Comparison of ENCODE assay signal across 23 mouse cellular contexts in the genomic region with DNA sequence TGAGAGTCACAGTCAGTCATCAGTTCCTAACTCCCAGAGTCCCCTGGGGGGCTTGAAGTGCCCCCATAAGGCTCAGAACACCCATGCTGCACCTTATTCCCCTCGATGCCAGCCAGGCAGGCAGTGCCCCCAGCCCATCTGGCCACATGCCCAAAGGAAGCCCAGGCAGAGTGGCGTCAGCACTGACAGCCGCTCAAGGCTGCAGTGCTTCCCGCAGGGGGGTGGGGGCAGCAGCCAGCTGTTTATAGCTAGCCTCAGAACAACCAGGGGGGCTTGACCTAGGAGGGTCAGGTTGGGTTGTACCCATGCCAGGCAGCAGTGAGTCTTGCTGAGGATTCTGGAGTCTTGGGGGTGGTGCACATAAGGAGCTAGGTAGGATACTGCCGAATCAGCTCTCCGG. TPM values are rescaled to one million over a fixed set of nuclear protein-coding genes. Genes with fewer than 3 reads are reported as not detected.
DNase-seq lines count a peak whose midpoint lies in the region; ATAC-seq lines count a peak whose summit lies in the region.
"Had no signal": no experiment of that assay in that cellular context is flagged by ENCODE, and none has a peak within 500 bp of the region (broad histone marks: within the 10 kb centered on the region; RNA-seq: fewer than 3 reads in every experiment).

No protein-coding gene starts in this region.

- no peaks in the 10 kb centered on the region for H3K9me3 ChIP-seq in hindbrain, embryonic 14.5 days (ENCODE audit: control insufficient read depth, low read length)
- H3K9me3 ChIP-seq: embryonic facial prominence, embryonic 13.5 days; forebrain, embryonic 15.5 days; hindbrain, embryonic 15.5 days; liver, embryonic 12.5 days had no signal

- ATAC-seq in hindbrain, embryonic 14.5 days (ENCODE audit: low FRiP score), result no peak
- ATAC-seq: forebrain, embryonic 15.5 days; intestine, embryonic 16.5 days; liver, embryonic 12.5 days had no signal

- H3K36me3 ChIP-seq in hindbrain, embryonic 14.5 days (replicated peaks; ENCODE audit: control insufficient read depth, insufficient read depth), result no peaks in the 10 kb centered on the region
- H3K36me3 ChIP-seq: embryonic facial prominence, embryonic 13.5 days; forebrain, embryonic 15.5 days; hindbrain, embryonic 15.5 days; liver, embryonic 12.5 days had no signal

- WGBS in hindbrain, embryonic 14.5 days, result 33% methylated on average over 6 of the region's 6 CpGs

- peaks cover 58% of the 10 kb centered on the region for H3K27me3 ChIP-seq in hindbrain, embryonic 14.5 days (ENCODE audit: control insufficient read depth, insufficient read depth, low read length)

- H3K4me1 ChIP-seq in hindbrain, embryonic 14.5 days (replicated peaks; ENCODE audit: control insufficient read depth, insufficient read depth, low read length), result no peaks in the 10 kb centered on the region; the same call in 1 of the 2 replicates

- H3K4me2 ChIP-seq in hindbrain, embryonic 14.5 days (replicated peaks), result no peak overlapping the region
- H3K4me2 ChIP-seq: embryonic facial prominence, embryonic 13.5 days; forebrain, embryonic 15.5 days; heart, embryonic 11.5 days; hindbrain, embryonic 15.5 days; liver, embryonic 12.5 days had no signal

- no peak overlapping the region for H3K27ac ChIP-seq in hindbrain, embryonic 14.5 days
- H3K27ac ChIP-seq: embryonic facial prominence, embryonic 13.5 days; forebrain, embryonic 15.5 days; hindbrain, embryonic 15.5 days; kidney, postnatal 0 days; layer of hippocampus, adult 2 months; liver, embryonic 12.5 days had no signal

- DNase-seq in kidney, postnatal 10 days, result peak; percentile 47
- DNase-seq in kidney, adult 8-10 months, result no peak
- peak; percentile 38 to 55 for DNase-seq in lung, postnatal 4 days
- DNase-seq in lung, postnatal 36 days, result no peak
- DNase-seq in adrenal gland, adult (ENCODE audit: inconsistent age in 2 of 2, low spot score in 1 of 2), result peak; percentile 76 to 91
- DNase-seq in adrenal gland, postnatal 10 days, result peak; percentile 82
- no peak for DNase-seq in hindbrain, embryonic 14.5 days (ENCODE audit: low spot score)
- no peak for DNase-seq in right cerebral cortex, postnatal 36 days (ENCODE audit: low spot score in 2 of 2)
- DNase-seq: cerebellum, adult 9-10 months; gastrocnemius, postnatal 36 days; lung, postnatal 14 days; right cerebral cortex, postnatal 14 days; thymus, adult 2 months had no signal

- no peak overlapping the region for H3K9ac ChIP-seq in hindbrain, embryonic 14.5 days
- H3K9ac ChIP-seq: embryonic facial prominence, embryonic 13.5 days; forebrain, embryonic 15.5 days; hindbrain, embryonic 15.5 days; liver, embryonic 12.5 days had no signal

- H3K4me3 ChIP-seq in hindbrain, embryonic 14.5 days (replicated peaks; ENCODE audit: low read length), result no peak overlapping the region
- H3K4me3 ChIP-seq: embryonic facial prominence, embryonic 13.5 days; forebrain, embryonic 15.5 days; hindbrain, embryonic 15.5 days; layer of hippocampus, adult 2 months; liver, embryonic 12.5 days had no signal

RNA-seq across cellular contexts. Expression of a gene that starts 7.7 kb away (rescaled TPM):
- 100 to 1,000 TPM; 221 to 331 TPM for total RNA-seq in adrenal gland, postnatal 10 days (2021)
- 0.08 and 0.09 TPM in 2 replicates for polyA plus RNA-seq in hindbrain, embryonic 14.5 days (2014; fragmentation: Nextera tagmentation; extraction: Ambion mirVana)
- total RNA-seq: gastrocnemius, postnatal 36 days; layer of hippocampus, adult 2 months; left cerebral cortex, adult 18-20 months had no signal
- polyA plus RNA-seq: heart, embryonic 11.5 days; hindbrain, embryonic 15.5 days; limb, embryonic 11.5 days; liver, embryonic 12.5 days had no signal

Comparison
In these comparisons a context has a peak if more than half of its experiments do, and no peak if none do; other contexts are left out.
1. DNase-seq: peak in kidney, postnatal 10 days (single experiment), lung, postnatal 4 days (2 of 2), adrenal gland, adult (2 of 2) and adrenal gland, postnatal 10 days (single experiment); none in kidney, adult 8-10 months (0 of 2), lung, postnatal 36 days (single experiment), hindbrain, embryonic 14.5 days (single experiment) and right cerebral cortex, postnatal 36 days (0 of 2).